Mouse (Mus musculus) kidney, adult 2 months (tissue): Measurements from ENCODE around the gene Xrra1.

ENCODE experiments used
- CTCF ChIP-seq: fragments of 200-500 bp; conservative IDR thresholded peaks from 2 replicates; pipeline ENCODE4 v1.5.1; 2011; ENCODE audit warnings: low read depth, mild to moderate bottlenecking, control low read depth, low read length, moderate library complexity, mixed read lengths; ENCODE audit not compliant: insufficient read depth, insufficient read length
- POLR2A ChIP-seq: fragments of 200-500 bp; IDR thresholded peaks from one replicate; pipeline ENCODE4 v1.6.1; 2011; ENCODE audit warnings: low read depth, low read length, control low read depth

GRCm38 (mm10) chr7:99902918-99903665, 44.2 kb downstream of the Xrra1 start:
- TF ChIP-seq CTCF (no peak), POLR2A (no peak)
